Mouse (Mus musculus): ENCODE results near the gene Ttc7b. TPM values are rescaled to one million over a fixed set of nuclear protein-coding genes. Genes with fewer than 3 reads are reported as not detected.

Gene Ttc7b
- polyA plus RNA-seq, 1 experiment from 2014 or later, result 2.4 TPM

GRCm38 (mm10) chr12:100299322-100299726, 221.3 kb downstream of the Ttc7b start:
- H3K9ac ChIP-seq (ENCODE audit: low read length), result no peak overlapping the region
- ATAC-seq (ENCODE audit: low FRiP score, low TSS enrichment), result no peak
- WGBS, result 74% methylated on average over 8 of the region's 8 CpGs

GRCm38 (mm10) chr12:100298788-100299187, 221.8 kb downstream of the Ttc7b start:
- no peak for DNase-seq (ENCODE audit: low spot score)

More at GRCm38 (mm10) chr12:100299322-100299726, 221.3 kb downstream of the Ttc7b start:
- no peak overlapping the region for H3K4me3 ChIP-seq (ENCODE audit: low read depth, low read length)
- no peak for DNase-seq (ENCODE audit: low spot score)
- no peaks in the 10 kb centered on the region for H3K36me3 ChIP-seq (ENCODE audit: control insufficient read depth, insufficient read depth, low read length)
- TF ChIP-seq CTCF (IDR thresholded peaks at IDR 0.05; ENCODE audit: low read depth) (no peak), EP300 (optimal IDR thresholded peaks at IDR 0.05) (no peak)
- no peaks in the 10 kb centered on the region for H3K9me3 ChIP-seq (ENCODE audit: control insufficient read depth, low read length)
- H3K27ac ChIP-seq (replicated peaks), result 0 out of 2 replicates have a peak overlapping the region, but pooled peaks have one; percentile 1
- no peaks in the 10 kb centered on the region for H3K4me1 ChIP-seq (replicated peaks; ENCODE audit: control insufficient read depth, insufficient read depth)
- H3K27me3 ChIP-seq (ENCODE audit: control insufficient read depth, insufficient read depth, low read length), result no peaks in the 10 kb centered on the region
- H3K4me2 ChIP-seq (replicated peaks; ENCODE audit: low read depth), result no peak overlapping the region

GRCm38 (mm10) chr12:100297961-100298360, 222.7 kb downstream of the Ttc7b start:
- ATAC-seq (ENCODE audit: low FRiP score, low TSS enrichment), result no peak
- no peak overlapping the region for H3K9ac ChIP-seq (ENCODE audit: low read length)

More at GRCm38 (mm10) chr12:100298788-100299187, 221.8 kb downstream of the Ttc7b start:
- ATAC-seq (ENCODE audit: low FRiP score, low TSS enrichment), result no peak; the same call in 1 of the 2 replicates
- Histone ChIP-seq H3K4me2 (replicated peaks; ENCODE audit: low read depth) (no peak overlapping the region), H3K4me1 (replicated peaks; ENCODE audit: control insufficient read depth, insufficient read depth) (no peaks in the 10 kb centered on the region), H3K4me3 (ENCODE audit: low read depth, low read length) (no peak overlapping the region), H3K27me3 (ENCODE audit: control insufficient read depth, insufficient read depth, low read length) (no peaks in the 10 kb centered on the region), H3K9me3 (ENCODE audit: control insufficient read depth, low read length) (no peaks in the 10 kb centered on the region), H3K9ac (ENCODE audit: low read length) (no peak overlapping the region), H3K27ac (replicated peaks) (no peak overlapping the region), H3K36me3 (ENCODE audit: control insufficient read depth, insufficient read depth, low read length) (no peaks in the 10 kb centered on the region)
- WGBS, result 83% methylated on average over 2 of the region's 2 CpGs
- TF ChIP-seq CTCF (IDR thresholded peaks at IDR 0.05; ENCODE audit: low read depth) (no peak), EP300 (optimal IDR thresholded peaks at IDR 0.05) (no peak)

GRCm38 (mm10) chr12:100294457-100294856, 226.2 kb downstream of the Ttc7b start:
- H3K9ac ChIP-seq (ENCODE audit: low read length), result no peak overlapping the region
- H3K4me1 ChIP-seq (replicated peaks; ENCODE audit: control insufficient read depth, insufficient read depth), result peaks cover 16% of the 10 kb centered on the region
- WGBS, result 83% methylated on average over 2 of the region's 2 CpGs
- TF ChIP-seq CTCF (IDR thresholded peaks at IDR 0.05; ENCODE audit: low read depth) (peak; percentile 44), EP300 (optimal IDR thresholded peaks at IDR 0.05) (no peak)
- no peaks in the 10 kb centered on the region for H3K9me3 ChIP-seq (ENCODE audit: control insufficient read depth, low read length)
- no peaks in the 10 kb centered on the region for H3K36me3 ChIP-seq (ENCODE audit: control insufficient read depth, insufficient read depth, low read length)
- ATAC-seq (ENCODE audit: low FRiP score, low TSS enrichment) (no peak), DNase-seq (ENCODE audit: low spot score) (no peak)
- H3K27ac ChIP-seq (replicated peaks), result no peak overlapping the region
- no peaks in the 10 kb centered on the region for H3K27me3 ChIP-seq (ENCODE audit: control insufficient read depth, insufficient read depth, low read length)
- H3K4me3 ChIP-seq (ENCODE audit: low read depth, low read length), result no peak overlapping the region
- no peak overlapping the region for H3K4me2 ChIP-seq (replicated peaks; ENCODE audit: low read depth)

More at GRCm38 (mm10) chr12:100297961-100298360, 222.7 kb downstream of the Ttc7b start:
- DNase-seq (ENCODE audit: low spot score), result no peak
- TF ChIP-seq CTCF (IDR thresholded peaks at IDR 0.05; ENCODE audit: low read depth) (no peak), EP300 (optimal IDR thresholded peaks at IDR 0.05) (no peak)
- Histone ChIP-seq H3K27ac (replicated peaks) (no peak overlapping the region), H3K4me3 (ENCODE audit: low read depth, low read length) (no peak overlapping the region), H3K4me2 (replicated peaks; ENCODE audit: low read depth) (no peak overlapping the region), H3K27me3 (ENCODE audit: control insufficient read depth, insufficient read depth, low read length) (no peaks in the 10 kb centered on the region), H3K4me1 (replicated peaks; ENCODE audit: control insufficient read depth, insufficient read depth) (no peaks in the 10 kb centered on the region), H3K9me3 (ENCODE audit: control insufficient read depth, low read length) (no peaks in the 10 kb centered on the region), H3K36me3 (ENCODE audit: control insufficient read depth, insufficient read depth, low read length) (no peaks in the 10 kb centered on the region)
- 69% methylated on average over 4 of the region's 4 CpGs for WGBS

GRCm38 (mm10) chr12:100293956-100294355, 226.7 kb downstream of the Ttc7b start:
- H3K9ac ChIP-seq (ENCODE audit: low read length), result no peak overlapping the region

More at GRCm38 (mm10) chr12:100293956-100294355, 226.7 kb downstream of the Ttc7b start:
- TF ChIP-seq EP300 (optimal IDR thresholded peaks at IDR 0.05) (peak; percentile 33), CTCF (IDR thresholded peaks at IDR 0.05; ENCODE audit: low read depth) (no peak)
- H3K36me3 ChIP-seq (ENCODE audit: control insufficient read depth, insufficient read depth, low read length), result no peaks in the 10 kb centered on the region
- WGBS, result 45% methylated on average over 9 of the region's 9 CpGs
- H3K9me3 ChIP-seq (ENCODE audit: control insufficient read depth, low read length), result no peaks in the 10 kb centered on the region
- DNase-seq (ENCODE audit: low spot score) (no peak), ATAC-seq (ENCODE audit: low FRiP score, low TSS enrichment) (no peak)
- H3K4me1 ChIP-seq (replicated peaks; ENCODE audit: control insufficient read depth, insufficient read depth), result peaks cover 17% of the 10 kb centered on the region
- H3K4me2 ChIP-seq (replicated peaks; ENCODE audit: low read depth), result no peak overlapping the region
- no peaks in the 10 kb centered on the region for H3K27me3 ChIP-seq (ENCODE audit: control insufficient read depth, insufficient read depth, low read length)
- no peak overlapping the region for H3K4me3 ChIP-seq (ENCODE audit: low read depth, low read length)
- no peak overlapping the region for H3K27ac ChIP-seq (replicated peaks)
